20 mouse cellular contexts compared by ENCODE assay signal in the genomic region with DNA sequence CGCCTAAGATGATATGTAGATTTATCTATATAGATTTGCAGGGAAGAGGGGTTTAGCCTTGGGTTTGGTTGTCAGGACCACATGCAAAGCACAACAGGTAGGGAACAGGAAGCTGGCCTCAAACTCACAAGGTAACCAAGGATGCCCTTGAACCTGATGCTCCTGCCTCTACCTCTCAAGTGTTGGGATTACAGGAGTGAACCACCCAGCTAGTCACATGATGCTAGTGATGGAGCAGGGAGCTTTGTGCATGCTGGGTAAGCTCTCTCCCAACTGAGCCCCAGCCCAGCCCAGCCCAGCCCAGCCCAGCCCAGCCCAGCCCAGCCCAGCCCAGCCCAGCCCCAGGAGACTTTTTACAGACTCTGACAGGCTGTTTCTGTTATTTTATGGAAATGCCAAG. TPM values are rescaled to one million over a fixed set of nuclear protein-coding genes. Genes with fewer than 3 reads are reported as not detected.
A peak's percentile ranks its signal among the peaks of the same experiment; 100 is the strongest.
DNase-seq lines count a peak whose midpoint lies in the region; TF ChIP-seq lines count a peak whose summit lies in the region.
"Had no signal": no experiment of that assay in that cellular context is flagged by ENCODE, and none has a peak within 500 bp of the region (broad histone marks: within the 10 kb centered on the region; RNA-seq: fewer than 3 reads in every experiment).

No protein-coding gene starts in this region.

- H3K79me2 ChIP-seq in myocyte (ENCODE audit: control insufficient read depth, insufficient read depth): no peaks in the 10 kb centered on the region

- TF ChIP-seq POLR2A in myocyte (IDR thresholded peaks at IDR 0.05; ENCODE audit: insufficient read length, low read depth): no peak

- H3ac ChIP-seq in myocyte (ENCODE audit: control insufficient read depth, insufficient read length): no peak overlapping the region

- H3K36me3 ChIP-seq in myocyte (ENCODE audit: control insufficient read depth, insufficient read depth): no peaks in the 10 kb centered on the region
- H3K36me3 ChIP-seq: embryonic facial prominence, embryonic 10.5 days; embryonic facial prominence, embryonic 12.5 days; forebrain, embryonic 15.5 days had no signal

- no peaks in the 10 kb centered on the region for H3K27me3 ChIP-seq in myocyte (ENCODE audit: control insufficient read depth, insufficient read depth, insufficient read length)
- H3K27me3 ChIP-seq: CH12.LX, Patski had no signal

- H3K4me3 ChIP-seq in myocyte: no peak overlapping the region
- H3K4me3 ChIP-seq: embryonic facial prominence, embryonic 10.5 days; embryonic facial prominence, embryonic 12.5 days; forebrain, embryonic 13.5 days; forebrain, embryonic 15.5 days had no signal

- peak; percentile 62 for DNase-seq in 3T3-L1 (ENCODE audit: low read depth, low spot score)
- DNase-seq in ES-CJ7 (ENCODE audit: low read depth, low spot score): peak; percentile 73
- no peak for DNase-seq in ovary, postnatal 36 days (ENCODE audit: low spot score)
- no peak for DNase-seq in layer of hippocampus, adult 11-12 months (ENCODE audit: low spot score)
- DNase-seq: adrenal gland, adult 8-10 months; adrenal gland, postnatal 14 days; adrenal gland, postnatal 36 days; cerebellum, adult 11-12 months; cerebellum, adult 2 months; cerebellum, adult 9-10 months; cerebellum, postnatal 10 days; cerebellum, postnatal 25 days; forebrain, postnatal 0 days had no signal

- H3K4me2 ChIP-seq in myocyte (ENCODE audit: low read depth): no peak overlapping the region
- H3K4me2 ChIP-seq: embryonic facial prominence, embryonic 12.5 days; forebrain, embryonic 13.5 days; forebrain, embryonic 15.5 days had no signal

TF ChIP-seq in myocyte, 11 proteins besides CTCF, POLR2A, EP300 and RAD21:
- TF ChIP-seq USF1 (IDR thresholded peaks at IDR 0.05; ENCODE audit: low read depth): peak; percentile 76
- no peak for TF ChIP-seq TCF12 (IDR thresholded peaks at IDR 0.05; ENCODE audit: insufficient read depth, poor library complexity, severe bottlenecking)
TF ChIP-seq in myocyte: peak in this region for 1.

RNA-seq across cellular contexts. Expression of a gene that starts 2.5 kb away (rescaled TPM):
- polyA plus RNA-seq in myocyte (2012; fragmentation: generic; extraction: Trizol): 71.5 TPM

Comparison
In these comparisons a context has a peak if more than half of its experiments do, and no peak if none do; other contexts are left out.
1. DNase-seq: peak in 3T3-L1 (single experiment) and ES-CJ7 (single experiment); none in ovary, postnatal 36 days (single experiment) and layer of hippocampus, adult 11-12 months (single experiment).